15 mouse cellular contexts compared by ENCODE assay signal in the genomic region with DNA sequence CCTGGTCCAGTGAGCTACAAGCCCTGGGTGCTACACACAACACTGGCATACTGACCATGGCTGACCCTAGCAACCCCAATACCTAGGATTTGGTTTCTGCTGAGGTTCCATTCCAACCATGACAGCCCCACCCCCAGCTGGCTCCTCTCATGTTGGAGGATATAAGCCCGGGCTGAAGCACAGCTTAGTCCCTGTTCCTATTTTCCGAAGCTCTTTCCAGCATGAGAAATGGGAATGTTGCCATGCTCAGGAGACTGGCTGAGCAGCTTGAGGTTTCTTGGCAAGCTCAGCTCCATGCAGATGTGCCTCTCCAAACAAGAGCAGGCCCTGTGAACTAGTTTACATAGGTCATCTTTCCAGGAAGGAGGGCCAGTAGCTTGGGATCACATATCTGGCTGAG. TPM values are rescaled to one million over a fixed set of nuclear protein-coding genes. Genes with fewer than 3 reads are reported as not detected.
DNase-seq lines count a peak whose midpoint lies in the region; ATAC-seq and TF ChIP-seq lines count a peak whose summit lies in the region.
"Had no signal": no experiment of that assay in that cellular context is flagged by ENCODE, and none has a peak within 500 bp of the region (broad histone marks: within the 10 kb centered on the region; RNA-seq: fewer than 3 reads in every experiment).

No protein-coding gene starts in this region.

- no peaks in the 10 kb centered on the region for H3K27me3 ChIP-seq in liver, adult 2 months (ENCODE audit: control insufficient read depth, insufficient read depth, low read length)
- H3K27me3 ChIP-seq in liver, postnatal 0 days (ENCODE audit: insufficient read depth, low read length) = no peaks in the 10 kb centered on the region
- H3K27me3 ChIP-seq: hindbrain, embryonic 13.5 days; liver, embryonic 13.5 days had no signal

- no peak for ATAC-seq in liver, postnatal 0 days
- ATAC-seq: activated CD4-positive, CD25-positive, alpha-beta regulatory T cell, adult 4 months; forebrain, embryonic 16.5 days had no signal

- no peaks in the 10 kb centered on the region for H3K9me3 ChIP-seq in liver, postnatal 0 days (ENCODE audit: low read length)
- H3K9me3 ChIP-seq: hindbrain, embryonic 13.5 days; liver, embryonic 13.5 days had no signal

- TF ChIP-seq EP300 in liver, postnatal 0 days (IDR thresholded peaks at IDR 0.05; ENCODE audit: low read depth) = no peak

- no peaks in the 10 kb centered on the region for H3K4me1 ChIP-seq in liver, adult 2 months (ENCODE audit: control insufficient read depth, insufficient read depth, low read length)
- no peaks in the 10 kb centered on the region for H3K4me1 ChIP-seq in liver, postnatal 0 days (ENCODE audit: insufficient read depth)
- H3K4me1 ChIP-seq: hindbrain, embryonic 13.5 days; liver, embryonic 13.5 days had no signal

- no peak overlapping the region for H3K27ac ChIP-seq in liver, adult 2 months (replicated peaks; ENCODE audit: insufficient read depth, low read depth, low read length)
- no peak overlapping the region for H3K27ac ChIP-seq in liver, postnatal 0 days (ENCODE audit: low read depth)
- H3K27ac ChIP-seq: hindbrain, embryonic 13.5 days; liver, embryonic 13.5 days had no signal

- no peak overlapping the region for H3K4me3 ChIP-seq in liver, adult 2 months (ENCODE audit: insufficient read depth, low read depth, low read length)
- no peak overlapping the region for H3K4me3 ChIP-seq in liver, postnatal 0 days (ENCODE audit: low read depth, low read length)
- H3K4me3 ChIP-seq: hindbrain, embryonic 13.5 days; liver, embryonic 13.5 days had no signal

- H3K4me2 ChIP-seq in liver, postnatal 0 days (ENCODE audit: low read depth, low read length) = no peak overlapping the region
- H3K4me2 ChIP-seq: hindbrain, embryonic 13.5 days; liver, embryonic 13.5 days had no signal

- WGBS in liver, adult 2 months = 86% methylated on average over 2 of the region's 2 CpGs
- WGBS in liver, postnatal 0 days (ENCODE audit: insufficient replicate concordance) = 68% methylated on average over 2 of the region's 2 CpGs

- H3K36me3 ChIP-seq in liver, adult 2 months (ENCODE audit: control insufficient read depth, insufficient read depth, low read length) = no peaks in the 10 kb centered on the region
- H3K36me3 ChIP-seq in liver, postnatal 0 days (replicated peaks; ENCODE audit: insufficient read depth, low read length) = no peaks in the 10 kb centered on the region
- H3K36me3 ChIP-seq: hindbrain, embryonic 13.5 days; liver, embryonic 13.5 days had no signal

- no peak for TF ChIP-seq CTCF in liver, adult 2 months (IDR thresholded peaks at IDR 0.05; ENCODE audit: low read depth, low read length)
- no peak for TF ChIP-seq CTCF in liver, postnatal 0 days (IDR thresholded peaks at IDR 0.05; ENCODE audit: low read depth)
- no peak for TF ChIP-seq CTCF in brain, embryonic 14.5 days (IDR thresholded peaks at IDR 0.05; ENCODE audit: borderline replicate concordance, extremely low read depth, insufficient read depth, insufficient read length)

- no peak overlapping the region for H3K9ac ChIP-seq in liver, adult 2 months (ENCODE audit: low read depth, low read length)
- no peak overlapping the region for H3K9ac ChIP-seq in liver, postnatal 0 days (replicated peaks)
- H3K9ac ChIP-seq: hindbrain, embryonic 13.5 days; liver, embryonic 13.5 days had no signal

- no peak for TF ChIP-seq POLR2A in liver, adult 2 months (IDR thresholded peaks at IDR 0.05; ENCODE audit: extremely low read depth, insufficient read depth, low read length)
- no peak for TF ChIP-seq POLR2A in brain, embryonic 14.5 days (IDR thresholded peaks at IDR 0.05; ENCODE audit: borderline replicate concordance, extremely low read depth, insufficient read depth, insufficient read length, poor library complexity, severe bottlenecking)

- DNase-seq in liver, adult 2 months (ENCODE audit: extremely low read depth, low read depth, low spot score) = peak; percentile 18
- no peak for DNase-seq in liver, postnatal 0 days
- DNase-seq in brain, embryonic 14.5 days (ENCODE audit: low read depth) = peak; percentile 20
- DNase-seq in gastrocnemius, postnatal 25 days = peak; percentile 63
- peak; percentile 80 for DNase-seq in skeletal muscle tissue, adult 2 months (ENCODE audit: low read depth, low spot score)
- no peak for DNase-seq in cerebellum, adult 9-11 months
- no peak for DNase-seq in spleen, postnatal 36 days (ENCODE audit: low spot score in 2 of 2)
- DNase-seq: cerebellum, adult 11 months; kidney, adult 9 months; liver, embryonic 13.5 days; midbrain, embryonic 14.5 days; right cerebral cortex, postnatal 4 days had no signal

- no peaks in the 10 kb centered on the region for H3K79me2 ChIP-seq in liver, adult 2 months (ENCODE audit: control insufficient read depth, insufficient read depth, low read length)

RNA-seq across cellular contexts. Expression of gene Cxcl12, which starts 30.6 kb away (rescaled TPM):
- 119 and 166 TPM in 2 replicates for total RNA-seq in liver, adult 2 months (2014; rRNA removed)
- polyA plus RNA-seq in liver, adult 2 months (2012; rRNA removed) = 300 and 346 TPM in 2 replicates
- 124 and 135 TPM in 2 replicates for polyA plus RNA-seq in liver, postnatal 0 days (2015; fragmentation: Nextera tagmentation; extraction: Ambion mirVana)
- 69.4 and 73.6 TPM in 2 replicates for polyA plus RNA-seq in brain, embryonic 14.5 days (2012; rRNA removed)
- total RNA-seq in gastrocnemius, postnatal 25 days (2021) = 10 to 100 TPM; 38.5 to 47.4 TPM
- polyA plus RNA-seq: activated CD4-positive, CD25-positive, alpha-beta regulatory T cell, adult 4 months had no signal

Comparison
In these comparisons a context has a peak if more than half of its experiments do, and no peak if none do; other contexts are left out.
1. DNase-seq: peak in liver, adult 2 months (single experiment), brain, embryonic 14.5 days (single experiment), gastrocnemius, postnatal 25 days (single experiment) and skeletal muscle tissue, adult 2 months (single experiment); none in liver, postnatal 0 days (single experiment), cerebellum, adult 9-11 months (single experiment) and spleen, postnatal 36 days (0 of 2).